Mouse (Mus musculus) testis, adult 2 months (tissue): Measurements from ENCODE around the gene Kcnj8.

Source experiments
- CTCF ChIP-seq: fragments of 200-500 bp; IDR thresholded peaks from 2 replicates; pipeline ENCODE4 v1.5.1; 2012; ENCODE audit warnings: low read depth, mild to moderate bottlenecking, inconsistent platforms, low read length, moderate library complexity; ENCODE audit not compliant: control insufficient read depth, insufficient read depth, insufficient replicate concordance
- POLR2A ChIP-seq: fragments of 200-500 bp; IDR thresholded peaks from 2 replicates; pipeline ENCODE4 v1.6.1; 2012; ENCODE audit warnings: low read depth, mild to moderate bottlenecking, inconsistent platforms, low read length, moderate library complexity; ENCODE audit not compliant: control insufficient read depth

DNA sequence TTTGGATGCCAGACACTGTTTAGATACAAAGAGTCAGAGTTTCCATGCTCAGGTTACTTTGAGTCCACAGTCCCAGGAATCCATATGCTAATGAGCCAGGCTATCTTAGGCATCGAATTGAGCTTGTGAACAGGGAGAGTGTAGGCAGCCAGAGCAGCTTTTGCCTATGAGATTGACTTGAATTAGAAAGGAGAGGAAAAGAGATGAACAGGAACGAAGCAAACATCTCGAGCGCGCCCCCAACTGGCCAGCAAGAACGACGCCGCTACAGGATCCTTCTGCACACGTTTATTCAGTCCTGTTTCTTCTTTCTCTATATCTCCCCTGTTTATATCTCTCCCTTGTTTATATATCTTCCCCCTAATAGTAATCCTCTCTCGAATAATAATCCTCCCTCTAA lies 56.5 kb downstream of the Kcnj8 start:
- TF ChIP-seq CTCF (no peak), POLR2A (no peak)
